ENCODE assay signal across 14 mouse cellular contexts in genomic region chr4:153118824-153119646, GRCm38 (mm10).
"Had no signal": no experiment of that assay in that cellular context is flagged by ENCODE, and none has a peak within 500 bp of the region (broad histone marks: within the 10 kb centered on the region; RNA-seq: fewer than 3 reads in every experiment).

No protein-coding gene starts in this region.

- H3K27ac ChIP-seq: hindbrain, postnatal 0 days; layer of hippocampus, adult 2 months; left cerebral cortex, adult 2 months; limb, embryonic 15.5 days; liver, embryonic 13.5 days; lung, embryonic 15.5 days; midbrain, embryonic 12.5 days; neural tube, embryonic 15.5 days; stomach, postnatal 0 days had no signal

- DNase-seq: liver, embryonic 13.5 days; liver, postnatal 0 days; lung, postnatal 14 days; right cerebral cortex, adult 18-20 months; right cerebral cortex, postnatal 25 days; thymus, postnatal 14 days had no signal

- ATAC-seq: hindbrain, postnatal 0 days; liver, postnatal 0 days had no signal

- H3K4me2 ChIP-seq: limb, embryonic 15.5 days; liver, embryonic 13.5 days; lung, embryonic 15.5 days; midbrain, embryonic 12.5 days; neural tube, embryonic 15.5 days had no signal

- H3K9me3 ChIP-seq: limb, embryonic 15.5 days; lung, embryonic 15.5 days; midbrain, embryonic 12.5 days; neural tube, embryonic 15.5 days had no signal

- H3K27me3 ChIP-seq: limb, embryonic 15.5 days; liver, embryonic 13.5 days; lung, embryonic 15.5 days; midbrain, embryonic 12.5 days; neural tube, embryonic 15.5 days had no signal

- H3K9ac ChIP-seq: limb, embryonic 15.5 days; liver, embryonic 13.5 days; liver, postnatal 0 days; lung, embryonic 15.5 days; midbrain, embryonic 12.5 days; neural tube, embryonic 15.5 days had no signal

- H3K36me3 ChIP-seq: limb, embryonic 15.5 days; liver, embryonic 13.5 days; lung, embryonic 15.5 days; midbrain, embryonic 12.5 days; neural tube, embryonic 15.5 days had no signal

- H3K4me3 ChIP-seq: layer of hippocampus, adult 2 months; left cerebral cortex, adult 2 months; limb, embryonic 15.5 days; liver, embryonic 13.5 days; lung, embryonic 15.5 days; midbrain, embryonic 12.5 days; neural tube, embryonic 15.5 days had no signal

- H3K4me1 ChIP-seq: liver, embryonic 13.5 days; lung, embryonic 15.5 days; midbrain, embryonic 12.5 days had no signal
